Mouse (Mus musculus): ENCODE data around the gene Hoxa6. TPM values are rescaled to one million over a fixed set of nuclear protein-coding genes. Genes with fewer than 3 reads are reported as not detected.

Gene Hoxa6
- polyA plus RNA-seq, 1 experiment from 2014 or later = 4.4 TPM

- Histone ChIP-seq H3K4me2 (replicated peaks; ENCODE audit: low read depth, low read length) (peak overlapping the region; percentile 83), H3K27me3 (ENCODE audit: control insufficient read depth, insufficient read depth, low read length) (no peaks in the 10 kb centered on the region; the same call in 1 of the 2 replicates)
- no peak for ATAC-seq (ENCODE audit: low FRiP score, low TSS enrichment)
Observed at GRCm38 (mm10) chr6:52243681-52244121, 35.2 kb upstream of the Hoxa6 start.

GRCm38 (mm10) chr6:52242801-52243332 lies 34.3 kb upstream of the Hoxa6 start:
- no peak for ATAC-seq (ENCODE audit: low FRiP score, low TSS enrichment)
- peak overlapping the region; percentile 89 for H3K9ac ChIP-seq (ENCODE audit: low read depth, low read length)
- no peaks in the 10 kb centered on the region for H3K36me3 ChIP-seq (ENCODE audit: control insufficient read depth, insufficient read depth, low read length)
- H3K4me1 ChIP-seq (ENCODE audit: control insufficient read depth, insufficient read depth, low read length) = peaks cover 12% of the 10 kb centered on the region
- peak overlapping the region; percentile 83 for H3K4me2 ChIP-seq (replicated peaks; ENCODE audit: low read depth, low read length)
- H3K27me3 ChIP-seq (ENCODE audit: control insufficient read depth, insufficient read depth, low read length) = no peaks in the 10 kb centered on the region; the same call in 1 of the 2 replicates
- H3K27ac ChIP-seq (ENCODE audit: low read depth, low read length) = peak overlapping the region; percentile 96
- H3K9me3 ChIP-seq (ENCODE audit: control insufficient read depth, low read length) = no peaks in the 10 kb centered on the region
- H3K4me3 ChIP-seq (ENCODE audit: low read length) = peak overlapping the region; percentile 75
- 6% methylated on average over 4 of the region's 4 CpGs for WGBS

More at GRCm38 (mm10) chr6:52243681-52244121, 35.2 kb upstream of the Hoxa6 start:
- peak overlapping the region; percentile 75 for H3K4me3 ChIP-seq (ENCODE audit: low read length)
- H3K9me3 ChIP-seq (ENCODE audit: control insufficient read depth, low read length) = no peaks in the 10 kb centered on the region
- H3K36me3 ChIP-seq (ENCODE audit: control insufficient read depth, insufficient read depth, low read length) = no peaks in the 10 kb centered on the region
- peak overlapping the region; percentile 96 for H3K27ac ChIP-seq (ENCODE audit: low read depth, low read length)
- H3K9ac ChIP-seq (ENCODE audit: low read depth, low read length) = peak overlapping the region; percentile 89
- peaks cover 18% of the 10 kb centered on the region for H3K4me1 ChIP-seq (ENCODE audit: control insufficient read depth, insufficient read depth, low read length)
- WGBS = 5% methylated on average over 12 of the region's 12 CpGs

- peak overlapping the region; percentile 83 for H3K4me2 ChIP-seq (replicated peaks; ENCODE audit: low read depth, low read length)
- H3K9ac ChIP-seq (ENCODE audit: low read depth, low read length) = peak overlapping the region; percentile 96
- ATAC-seq (ENCODE audit: low FRiP score, low TSS enrichment) = no peak
- peak overlapping the region; percentile 98 for H3K27ac ChIP-seq (ENCODE audit: low read depth, low read length)
- H3K4me3 ChIP-seq (ENCODE audit: low read length) = peak overlapping the region; percentile 64
- H3K9me3 ChIP-seq (ENCODE audit: control insufficient read depth, low read length) = no peaks in the 10 kb centered on the region
- no peaks in the 10 kb centered on the region; the same call in none of the 2 replicates for H3K27me3 ChIP-seq (ENCODE audit: control insufficient read depth, insufficient read depth, low read length)
- H3K36me3 ChIP-seq (ENCODE audit: control insufficient read depth, insufficient read depth, low read length) = no peaks in the 10 kb centered on the region
- 3% methylated on average over 9 of the region's 9 CpGs for whole genome bisulfite sequencing
- H3K4me1 ChIP-seq (ENCODE audit: control insufficient read depth, insufficient read depth, low read length) = peaks cover 15% of the 10 kb centered on the region
Observed at GRCm38 (mm10) chr6:52241001-52241621, 32.6 kb upstream of the Hoxa6 start.

DNA sequence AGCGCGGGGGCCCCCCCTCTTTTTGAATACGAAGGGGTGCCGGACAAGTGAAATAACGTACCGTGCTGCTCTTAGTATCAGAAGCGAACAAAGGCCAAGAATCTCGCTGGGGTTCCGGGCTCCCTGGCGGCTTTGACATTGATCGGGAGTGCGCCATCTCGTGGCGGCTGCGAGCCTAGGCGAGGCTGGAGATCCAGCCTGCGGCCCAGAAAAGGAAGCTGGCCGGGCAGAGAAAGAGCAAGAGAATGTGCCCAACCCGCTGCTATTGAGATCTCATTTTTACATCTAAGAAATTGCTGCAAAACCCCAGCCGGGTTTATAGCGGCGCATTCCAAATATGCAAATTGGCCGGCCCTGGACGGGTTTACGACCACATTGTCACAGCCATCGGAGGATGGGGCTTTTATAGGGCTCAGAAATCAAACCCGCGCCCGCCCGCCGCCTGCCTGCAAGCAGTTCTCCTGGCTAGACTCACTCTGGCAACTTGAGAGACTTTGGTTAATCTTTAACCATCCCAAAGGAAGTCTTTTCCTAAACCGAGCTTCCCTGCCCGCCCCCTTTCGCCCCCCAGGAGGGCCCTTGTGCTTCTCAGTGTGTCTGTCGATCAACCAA lies 32.0 kb upstream of the Hoxa6 start, which contains the start of gene Hoxa10:
Hoxa10 (minus strand) TSS at position 466 of the 612 bp plus-strand sequence.
- peak within 1 kb of the TSS; percentile 83 for H3K4me2 ChIP-seq (replicated peaks; ENCODE audit: low read depth, low read length)
- peaks cover 21% of the 10 kb centered on the region for H3K4me1 ChIP-seq (ENCODE audit: control insufficient read depth, insufficient read depth, low read length)
- ATAC-seq (ENCODE audit: low FRiP score, low TSS enrichment) = peak; percentile 69
- H3K4me3 ChIP-seq (ENCODE audit: low read length) = peak within 1 kb of the TSS; percentile 64
- H3K9me3 ChIP-seq (ENCODE audit: control insufficient read depth, low read length) = no peaks in the 10 kb centered on the region
- H3K9ac ChIP-seq (ENCODE audit: low read depth, low read length) = peak within 1 kb of the TSS; percentile 96
- peak within 1 kb of the TSS; percentile 98 for H3K27ac ChIP-seq (ENCODE audit: low read depth, low read length)
- H3K27me3 ChIP-seq (ENCODE audit: control insufficient read depth, insufficient read depth, low read length) = no peaks in the 10 kb centered on the region; the same call in none of the 2 replicates
- whole genome bisulfite sequencing = under 1% methylated on average over 35 of the region's 35 CpGs
- no peaks in the 10 kb centered on the region for H3K36me3 ChIP-seq (ENCODE audit: control insufficient read depth, insufficient read depth, low read length)

GRCm38 (mm10) chr6:52239625-52240388 lies 31.3 kb upstream of the Hoxa6 start:
- no peak for ATAC-seq (ENCODE audit: low FRiP score, low TSS enrichment)
- Histone ChIP-seq H3K36me3 (ENCODE audit: control insufficient read depth, insufficient read depth, low read length) (no peaks in the 10 kb centered on the region), H3K9me3 (ENCODE audit: control insufficient read depth, low read length) (no peaks in the 10 kb centered on the region), H3K4me1 (ENCODE audit: control insufficient read depth, insufficient read depth, low read length) (peaks cover 21% of the 10 kb centered on the region), H3K4me3 (ENCODE audit: low read length) (peak overlapping the region; percentile 64), H3K4me2 (replicated peaks; ENCODE audit: low read depth, low read length) (peak overlapping the region; percentile 83), H3K27me3 (ENCODE audit: control insufficient read depth, insufficient read depth, low read length) (peaks cover 3% of the 10 kb centered on the region; the same call in 1 of the 2 replicates), H3K27ac (ENCODE audit: low read depth, low read length) (peak overlapping the region; percentile 98), H3K9ac (ENCODE audit: low read depth, low read length) (peak overlapping the region; percentile 96)
- under 1% methylated on average over 30 of the region's 30 CpGs for WGBS

- Histone ChIP-seq H3K9ac (ENCODE audit: low read depth, low read length) (peak overlapping the region; percentile 96), H3K9me3 (ENCODE audit: control insufficient read depth, low read length) (no peaks in the 10 kb centered on the region), H3K36me3 (ENCODE audit: control insufficient read depth, insufficient read depth, low read length) (no peaks in the 10 kb centered on the region), H3K4me3 (ENCODE audit: low read length) (peak overlapping the region; percentile 64), H3K27ac (ENCODE audit: low read depth, low read length) (peak overlapping the region; percentile 4; the same call in 1 of the 2 replicates), H3K4me1 (ENCODE audit: control insufficient read depth, insufficient read depth, low read length) (peaks cover 21% of the 10 kb centered on the region), H3K4me2 (replicated peaks; ENCODE audit: low read depth, low read length) (peak overlapping the region; percentile 83), H3K27me3 (ENCODE audit: control insufficient read depth, insufficient read depth, low read length) (peaks cover 9% of the 10 kb centered on the region; the same call in 1 of the 2 replicates)
- no peak for ATAC-seq (ENCODE audit: low FRiP score, low TSS enrichment)
- 2% methylated on average over 7 of the region's 7 CpGs for WGBS
Observed at GRCm38 (mm10) chr6:52238976-52239375, 30.5 kb upstream of the Hoxa6 start.

GRCm38 (mm10) chr6:52238155-52238545 lies 29.6 kb upstream of the Hoxa6 start:
- H3K27me3 ChIP-seq (ENCODE audit: control insufficient read depth, insufficient read depth, low read length) = peaks cover 12% of the 10 kb centered on the region; the same call in 1 of the 2 replicates
- no peaks in the 10 kb centered on the region for H3K36me3 ChIP-seq (ENCODE audit: control insufficient read depth, insufficient read depth, low read length)
- H3K27ac ChIP-seq (ENCODE audit: low read depth, low read length) = peak overlapping the region; percentile 98; the same call in 1 of the 2 replicates
- ATAC-seq (ENCODE audit: low FRiP score, low TSS enrichment) = no peak
- H3K9me3 ChIP-seq (ENCODE audit: control insufficient read depth, low read length) = no peaks in the 10 kb centered on the region
- peak overlapping the region; percentile 83 for H3K4me2 ChIP-seq (replicated peaks; ENCODE audit: low read depth, low read length)
- WGBS = 3% methylated on average over 7 of the region's 7 CpGs
- peak overlapping the region; percentile 64 for H3K4me3 ChIP-seq (ENCODE audit: low read length)
- H3K4me1 ChIP-seq (ENCODE audit: control insufficient read depth, insufficient read depth, low read length) = peaks cover 21% of the 10 kb centered on the region
- peak overlapping the region; percentile 96 for H3K9ac ChIP-seq (ENCODE audit: low read depth, low read length)

GRCm38 (mm10) chr6:52237346-52238154 lies 29.0 kb upstream of the Hoxa6 start:
- Histone ChIP-seq H3K9me3 (ENCODE audit: control insufficient read depth, low read length) (no peaks in the 10 kb centered on the region), H3K27me3 (ENCODE audit: control insufficient read depth, insufficient read depth, low read length) (peaks cover 12% of the 10 kb centered on the region; the same call in 1 of the 2 replicates), H3K4me3 (ENCODE audit: low read length) (peak overlapping the region; percentile 64), H3K4me2 (replicated peaks; ENCODE audit: low read depth, low read length) (peak overlapping the region; percentile 83), H3K27ac (ENCODE audit: low read depth, low read length) (peak overlapping the region; percentile 98), H3K36me3 (ENCODE audit: control insufficient read depth, insufficient read depth, low read length) (no peaks in the 10 kb centered on the region; the same call in 1 of the 2 replicates), H3K9ac (ENCODE audit: low read depth, low read length) (peak overlapping the region; percentile 96), H3K4me1 (ENCODE audit: control insufficient read depth, insufficient read depth, low read length) (peaks cover 21% of the 10 kb centered on the region)
- ATAC-seq (ENCODE audit: low FRiP score, low TSS enrichment) = no peak
- 7% methylated on average over 10 of the region's 10 CpGs for WGBS
